Mouse (Mus musculus) megakaryocyte-erythroid progenitor cell, adult 5-6 weeks (primary cell): ENCODE measurements around the gene Cd72. TPM values are rescaled to one million over a fixed set of nuclear protein-coding genes. Genes with fewer than 3 reads are reported as not detected.

Experiments used
- ATAC-seq: replicated peaks from 2 replicates; pipeline ENCODE4 v1.8.0; 2016; ENCODE audit warnings: mild to moderate bottlenecking, inconsistent platforms; ENCODE audit not compliant: severe bottlenecking, poor library complexity, low FRiP score, low TSS enrichment
- total RNA-seq, 2 experiments: library from RNA; stranded (forward) in 1 of 2; stranded (reverse) in 1 of 2; fragments of 200-1000, 215-1000 nt in 1 of 2; fragments of >200 nt in 1 of 2; fragmentation: Nextera tagmentation in 1 of 2; gene quantifications; 2 replicates each; pipeline ENCODE4 v1.2.3; 2014 to 2017

The Cd72 gene
- total RNA-seq, 2 experiments from 2014 or later, result 2.9 to 9.6 TPM

DNA sequence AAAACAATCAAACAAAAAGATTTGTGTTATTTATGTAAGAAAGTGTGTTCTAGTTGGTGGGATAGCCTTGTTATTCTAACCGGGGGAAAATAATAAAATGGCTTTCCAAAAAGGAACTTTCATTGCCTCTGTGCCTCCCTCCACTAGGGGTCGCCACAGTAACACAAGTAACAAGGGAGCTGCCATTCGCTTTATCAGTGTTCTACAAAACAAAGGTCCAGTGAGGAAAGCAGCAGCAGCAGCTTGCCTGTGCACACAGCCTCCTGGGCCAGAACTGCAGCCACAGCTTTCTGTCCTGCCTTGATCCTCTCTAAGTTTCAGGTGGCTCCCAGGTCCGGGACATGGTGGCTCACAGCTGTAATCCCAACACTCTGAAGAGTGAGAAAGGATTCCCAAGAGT, 22.7 kb downstream of the Cd72 start:
- peak; percentile 79 for ATAC-seq

DNA sequence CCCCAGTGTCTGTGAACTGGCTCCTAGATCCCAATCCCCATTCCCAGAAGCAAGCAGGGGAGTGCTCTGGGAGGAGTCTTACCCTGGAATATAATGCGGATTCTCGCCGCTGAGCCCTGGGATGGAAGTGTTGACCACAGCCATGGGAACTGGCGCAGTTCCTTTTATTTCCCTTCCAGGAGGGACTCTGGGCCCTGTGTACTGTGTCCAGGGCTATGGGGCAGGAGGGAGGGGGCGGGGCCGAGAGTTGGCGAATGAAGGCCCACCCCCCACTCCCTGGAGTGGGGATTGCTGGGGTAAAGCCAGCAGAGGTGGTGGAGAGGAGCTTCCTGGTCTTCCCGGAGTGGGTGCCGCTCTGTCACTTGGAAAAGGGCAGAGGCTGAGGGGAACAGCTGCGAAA, 25.5 kb downstream of the Cd72 start, which contains the start of gene Fam166b:
Gene Fam166b (minus strand): TSS at position 189 of the 400 bp plus-strand sequence.
- ATAC-seq, result no peak

DNA sequence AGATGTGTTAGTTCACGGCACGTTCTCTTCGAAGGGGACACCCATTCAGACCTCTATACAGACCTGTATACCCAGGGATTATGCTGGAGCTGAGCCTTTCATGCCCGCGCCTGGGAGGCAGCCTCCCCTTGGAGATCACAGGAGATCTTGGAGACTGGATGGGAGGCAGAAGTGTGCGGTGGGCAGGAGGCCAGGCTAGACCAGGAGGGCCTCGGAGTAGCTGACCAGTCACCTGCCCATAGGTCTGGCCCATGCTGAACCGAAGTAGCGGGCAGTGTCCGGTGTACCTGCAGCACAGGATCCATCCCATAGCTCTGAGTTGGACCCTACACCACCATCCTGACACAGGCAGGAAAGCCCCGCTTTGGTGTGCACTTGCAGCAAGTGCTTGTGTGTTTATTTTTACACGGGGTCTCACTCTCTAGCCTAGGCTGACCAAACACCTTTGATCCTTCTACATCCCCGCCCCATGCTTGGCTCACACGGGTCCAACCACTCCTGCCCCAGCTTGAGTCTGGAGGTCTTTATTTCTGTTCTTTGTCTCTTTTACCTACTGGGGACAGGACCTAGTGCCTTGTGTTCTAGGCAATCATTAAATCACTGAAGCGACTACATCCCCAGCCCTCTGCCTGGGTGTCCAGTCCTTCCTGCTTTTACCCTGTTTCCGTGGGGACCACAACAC, 26.1 kb downstream of the Cd72 start:
- ATAC-seq, result 0 out of 2 replicates have a peak, but pooled peaks have one; percentile 16

DNA sequence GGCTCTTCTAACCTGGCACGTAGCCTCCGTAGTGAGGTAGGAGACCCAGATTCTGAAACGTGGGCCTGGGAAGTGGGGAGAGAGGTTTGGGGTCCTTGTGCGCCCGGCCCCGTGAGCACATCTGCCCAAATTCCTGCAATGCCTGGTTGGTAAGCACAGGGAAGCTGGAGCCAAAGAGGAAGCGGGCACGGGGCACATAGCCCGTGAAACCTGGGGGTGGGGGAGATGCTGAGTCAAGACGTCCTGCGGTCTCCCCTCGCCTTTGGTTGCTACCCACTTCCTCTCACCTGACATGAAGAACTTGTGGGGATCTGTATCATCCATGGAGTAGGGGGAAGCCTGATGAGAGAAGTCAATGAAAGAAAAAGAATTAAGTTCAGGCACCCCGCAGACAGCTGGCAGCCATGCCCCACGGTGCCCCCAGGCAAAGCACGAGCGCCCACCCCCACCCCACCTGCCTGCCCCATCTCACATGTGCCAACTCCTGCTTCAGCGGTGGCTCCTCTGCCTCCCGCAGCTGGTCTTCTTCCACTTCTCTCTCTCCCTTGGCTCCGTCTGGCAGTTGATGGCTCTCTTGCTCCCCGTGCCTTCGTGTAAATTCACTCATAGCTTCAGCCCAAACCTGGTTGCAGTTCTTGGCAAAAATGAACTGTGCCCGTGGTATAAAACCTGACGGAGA, 26.8 kb downstream of the Cd72 start:
- no peak for ATAC-seq

DNA sequence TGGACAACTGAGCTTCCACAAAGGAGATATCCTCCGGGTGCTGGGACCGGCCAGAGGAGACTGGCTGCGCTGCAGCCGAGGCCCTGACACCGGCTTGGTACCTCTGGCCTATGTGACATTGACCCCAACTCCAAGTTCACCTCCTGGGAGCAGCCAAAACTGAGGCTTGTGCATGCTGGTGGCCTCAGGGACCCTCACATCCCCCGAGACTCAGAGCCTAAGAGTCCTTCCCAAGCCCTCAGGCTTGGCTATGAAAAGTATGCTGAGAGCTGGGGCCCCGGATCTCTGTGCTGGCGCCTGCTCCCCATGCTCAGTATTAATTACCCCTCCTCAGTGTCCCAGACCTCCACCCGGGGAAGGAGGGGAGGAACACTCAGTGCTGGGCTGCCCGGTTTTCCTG, 27.9 kb downstream of the Cd72 start:
- no peak for ATAC-seq

DNA sequence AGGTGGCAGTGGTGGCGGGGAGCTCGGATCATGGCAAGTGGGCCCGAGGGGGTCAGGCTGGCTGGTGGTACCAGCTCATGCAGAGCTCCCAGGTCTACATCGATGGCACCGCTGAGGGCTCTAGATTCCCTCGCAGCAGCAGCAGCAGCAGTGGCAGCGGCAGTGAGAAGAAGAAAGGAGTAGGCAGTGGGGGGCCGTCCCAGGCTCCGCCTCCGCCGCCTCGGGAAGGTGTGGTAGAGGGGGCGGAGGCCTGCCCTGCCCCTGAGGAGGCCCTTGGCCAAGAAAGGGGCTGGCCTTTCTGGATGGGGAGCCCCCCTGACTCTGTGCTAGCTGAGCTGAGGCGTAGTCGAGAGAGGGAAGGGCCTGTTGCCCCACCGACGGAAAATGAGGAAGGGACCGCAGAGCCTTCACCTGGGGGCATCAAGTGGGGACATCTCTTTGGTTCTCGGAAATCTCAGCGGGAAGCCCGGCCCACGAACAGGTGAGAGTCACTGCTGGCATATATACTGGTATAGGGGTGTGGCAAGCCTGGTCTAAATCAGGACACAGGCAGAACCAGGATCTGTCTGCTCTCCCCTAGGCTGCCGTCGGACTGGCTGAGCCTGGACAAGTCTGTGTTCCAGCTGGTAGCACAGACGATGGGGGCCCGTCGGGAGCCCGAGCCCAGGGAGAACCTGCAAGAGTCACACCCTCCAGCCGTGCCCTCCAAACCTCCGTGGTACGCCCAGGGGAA, 28.6 kb downstream of the Cd72 start:
- no peak for ATAC-seq

DNA sequence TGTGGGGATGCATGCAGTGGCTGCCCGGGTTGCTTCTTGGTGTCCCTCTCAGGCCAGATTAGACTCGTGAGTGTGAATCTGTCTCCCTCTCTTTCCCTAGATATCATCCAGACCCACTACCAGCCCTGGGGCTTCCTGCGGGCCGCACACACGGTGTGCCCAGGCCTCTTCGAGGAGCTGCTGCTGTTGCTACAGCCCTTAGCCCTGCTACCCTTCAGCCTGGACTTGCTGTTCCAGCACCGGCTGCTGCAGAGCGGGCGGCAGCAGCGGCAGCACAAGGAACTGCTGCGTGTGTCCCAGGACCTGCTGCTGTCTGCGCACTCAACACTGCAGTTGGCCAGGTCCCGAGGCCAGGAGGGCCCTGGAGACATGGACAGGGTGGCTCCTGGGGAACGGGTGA, 29.2 kb downstream of the Cd72 start:
- ATAC-seq, result no peak

DNA sequence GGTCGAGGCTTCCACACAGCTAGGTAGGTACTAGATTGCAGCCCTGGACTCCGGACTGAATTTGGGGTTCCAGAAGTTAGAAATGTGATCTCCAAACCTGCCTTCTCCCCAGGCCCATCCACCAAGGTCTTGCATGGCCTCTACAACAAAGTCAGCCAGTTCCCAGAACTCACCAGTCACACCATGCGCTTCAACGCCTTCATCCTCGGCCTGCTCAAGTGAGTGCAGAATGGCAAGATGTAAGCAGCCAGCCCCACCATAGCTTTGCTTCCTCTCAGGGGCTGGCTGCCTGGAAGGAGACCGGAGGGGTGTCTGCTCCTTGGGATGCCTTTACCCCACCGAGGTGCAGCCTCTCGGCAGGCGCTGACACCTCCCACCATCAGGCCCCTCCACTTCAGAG, 30.4 kb downstream of the Cd72 start:
- ATAC-seq, result no peak

DNA sequence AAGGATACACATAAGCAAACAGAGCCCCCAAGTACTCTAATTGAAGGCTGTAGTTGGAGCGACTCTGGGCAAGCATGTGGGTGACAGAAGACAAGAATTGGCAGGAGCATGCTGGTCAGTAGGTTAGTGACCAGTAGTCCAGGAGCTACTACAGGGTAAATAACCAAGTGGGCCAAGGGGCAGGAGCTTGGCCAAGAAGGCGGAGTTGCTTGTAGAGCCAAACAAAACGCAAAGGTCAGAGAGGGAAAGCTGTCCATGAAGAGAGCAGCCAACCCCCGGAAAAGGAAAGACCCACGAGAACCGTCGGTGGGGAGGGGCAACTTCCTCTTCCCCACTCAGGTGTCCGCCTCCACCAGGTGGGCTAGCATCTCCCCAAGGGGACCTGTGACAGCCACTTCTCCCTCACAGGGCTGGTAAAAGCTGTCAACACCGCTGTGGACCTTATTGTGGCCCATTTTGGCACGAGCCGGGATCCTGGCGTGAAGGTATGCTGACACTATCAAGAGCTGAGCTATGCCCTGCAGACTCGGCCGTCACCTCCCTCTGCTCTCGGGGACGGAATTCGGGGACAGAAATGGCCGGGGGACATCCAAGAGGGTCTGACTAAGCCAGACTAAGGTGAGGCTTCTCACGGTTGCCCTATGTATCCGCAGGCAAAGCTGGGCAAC, 31.0 kb downstream of the Cd72 start:
- ATAC-seq, result no peak

DNA sequence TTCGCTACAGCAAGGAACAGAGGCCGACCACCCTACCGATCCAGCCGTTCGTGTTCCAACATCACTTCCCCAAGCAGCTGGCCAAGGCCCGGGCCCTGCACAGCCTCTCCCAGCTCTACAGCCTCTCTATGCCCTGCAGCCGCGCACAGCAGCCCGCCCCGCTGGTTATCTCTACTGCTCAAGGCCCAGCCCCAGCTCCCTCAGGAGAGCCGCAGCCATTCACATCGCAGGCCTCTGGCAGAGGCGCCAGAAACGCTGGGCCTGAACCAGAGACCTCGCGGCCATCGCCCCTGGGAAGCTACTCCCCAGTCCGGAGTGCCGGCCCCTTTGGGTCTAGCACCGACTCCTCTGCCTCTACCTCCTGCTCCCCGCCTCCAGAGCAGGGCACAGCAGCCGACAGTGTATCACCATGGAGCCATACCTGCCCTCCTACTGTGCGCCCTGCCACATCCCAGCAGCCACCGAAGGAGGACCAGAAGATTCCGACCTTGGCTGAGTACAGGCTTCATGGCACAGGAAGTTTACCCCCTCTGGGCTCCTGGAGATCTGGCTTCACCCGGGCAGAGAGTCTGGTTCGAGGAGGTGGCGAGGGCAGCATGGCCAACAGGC, 32.7 kb downstream of the Cd72 start:
- no peak for ATAC-seq

DNA sequence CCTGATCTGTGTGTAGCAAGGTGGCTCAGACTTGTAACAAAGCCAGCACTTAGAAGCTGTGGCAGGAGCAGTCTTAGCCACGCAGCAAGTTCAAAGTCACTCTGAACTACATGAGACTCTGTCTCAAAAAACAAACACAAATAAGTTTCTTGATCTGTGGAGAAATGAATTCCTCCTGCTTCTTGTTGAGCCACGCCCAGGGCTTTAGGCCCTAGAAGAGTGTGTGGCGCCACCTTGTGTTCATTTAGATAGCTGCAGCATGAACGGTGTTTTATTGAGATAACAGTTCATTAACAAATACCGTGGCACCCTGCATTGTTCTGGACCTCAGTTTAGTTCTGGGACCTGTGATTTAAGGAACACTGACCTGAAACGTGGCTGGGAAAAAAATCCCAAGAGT, 34.1 kb downstream of the Cd72 start:
- ATAC-seq, result peak; percentile 65

DNA sequence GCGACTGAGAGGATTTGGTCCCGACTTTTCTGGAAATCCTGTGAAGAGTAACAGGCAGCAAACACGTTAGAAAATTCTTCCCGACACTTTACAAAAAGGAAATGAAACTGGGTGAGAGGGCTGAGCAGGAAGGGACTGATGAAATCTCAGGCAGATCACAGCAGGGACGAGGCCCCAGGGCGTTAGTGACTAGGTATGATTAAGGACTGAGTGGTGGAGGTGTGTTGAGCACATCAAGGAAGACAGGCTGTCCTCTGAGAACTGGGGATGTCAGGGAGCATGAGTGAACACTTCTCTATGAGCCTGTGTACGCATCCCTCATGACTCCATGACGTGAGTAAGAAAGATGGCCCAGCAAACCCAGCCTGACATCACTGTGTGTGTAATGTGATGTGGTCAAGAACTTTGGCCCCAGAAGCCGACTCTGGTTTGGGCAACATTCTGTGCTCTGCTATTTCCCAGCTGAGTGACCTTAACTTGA, 34.6 kb downstream of the Cd72 start:
- ATAC-seq, result no peak

DNA sequence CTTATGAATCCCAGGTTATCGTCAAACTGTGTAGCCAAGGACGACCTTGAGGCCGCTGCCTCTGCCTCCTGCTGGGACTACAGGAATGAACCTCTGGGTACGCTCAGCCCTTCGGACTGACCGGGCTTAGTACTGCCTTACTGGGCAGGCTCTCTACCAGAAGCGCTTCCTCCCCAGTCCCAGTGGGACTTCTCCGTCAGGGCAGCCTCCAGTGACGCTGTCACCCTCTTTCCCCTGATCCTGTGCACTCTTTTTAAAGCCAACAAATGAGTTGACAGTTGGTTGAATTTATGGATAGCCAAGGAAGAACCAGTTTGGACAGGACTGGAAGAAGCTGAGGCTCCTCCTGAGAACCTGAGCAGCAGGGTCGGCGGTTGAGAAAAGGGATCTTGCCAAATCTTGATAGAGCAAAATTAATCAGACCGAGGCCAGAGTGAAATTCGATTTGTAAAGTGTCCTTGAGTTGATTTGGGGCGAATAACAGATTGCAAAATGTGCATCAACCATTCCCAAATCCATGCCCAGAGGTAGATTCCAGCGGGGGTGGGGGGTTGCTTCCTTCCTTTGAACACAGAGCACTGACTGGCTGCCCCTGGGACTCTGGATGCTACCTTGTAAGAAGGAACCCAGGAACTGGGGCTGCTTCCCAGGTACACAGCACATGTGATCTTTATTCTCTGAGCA, 35.3 kb downstream of the Cd72 start:
- no peak for ATAC-seq

DNA sequence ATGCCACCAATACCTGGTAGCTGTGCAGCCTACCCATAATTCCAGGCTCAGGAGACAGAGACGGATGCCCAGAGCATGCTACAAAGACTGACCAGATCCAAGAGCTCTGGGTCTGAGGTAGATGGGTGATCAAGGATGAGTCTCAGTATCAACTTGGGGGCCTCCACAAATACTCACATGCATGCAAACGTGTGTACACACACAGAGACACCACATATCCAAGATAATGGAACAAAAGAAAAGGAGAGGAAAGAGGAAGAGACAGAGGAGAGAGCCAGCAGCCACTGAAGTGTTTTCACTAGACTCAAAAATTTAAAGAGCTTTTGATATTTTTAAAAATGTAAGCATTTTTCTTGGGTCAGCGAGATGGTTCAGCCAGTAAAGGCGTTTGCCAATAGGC, 36.0 kb downstream of the Cd72 start:
- ATAC-seq, result no peak

DNA sequence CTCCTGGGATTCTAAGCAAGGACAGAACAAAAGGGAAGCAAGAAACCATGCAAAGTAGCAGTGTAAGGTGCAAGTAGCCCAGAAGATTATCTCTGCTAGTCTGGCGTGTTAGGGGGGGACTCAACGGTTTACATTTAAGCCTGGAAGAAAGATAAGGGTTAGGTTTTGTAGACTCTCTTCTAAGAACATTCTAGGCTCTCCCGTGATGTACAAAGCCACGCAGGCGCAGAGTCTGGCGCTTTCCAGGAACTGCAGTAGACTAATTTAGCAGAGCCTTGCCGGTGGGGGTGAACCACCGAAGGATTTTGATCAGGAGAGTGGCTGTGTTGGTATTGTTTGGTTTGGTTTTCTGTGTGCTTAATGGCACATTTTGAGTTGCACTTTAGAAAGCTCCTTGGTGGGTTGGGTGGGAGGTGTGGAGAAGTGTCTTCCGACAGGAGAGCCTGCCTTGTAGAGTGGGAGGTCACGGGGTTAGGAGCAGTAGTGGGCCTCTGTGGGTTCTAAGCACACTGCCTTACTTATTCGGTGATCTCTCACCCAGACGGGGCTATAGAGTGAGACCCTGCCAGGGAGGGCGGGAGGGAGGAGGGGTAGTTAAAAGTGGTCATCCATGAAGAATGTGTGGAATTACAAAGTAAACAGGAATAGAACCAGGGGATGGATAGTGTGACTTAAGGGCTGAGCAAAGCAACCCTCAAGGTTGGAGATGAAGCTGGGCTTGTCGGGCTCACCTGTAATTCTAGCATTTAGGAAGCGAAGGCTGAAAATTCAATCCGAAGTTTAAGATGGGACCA, 37.0 kb downstream of the Cd72 start:
- ATAC-seq, result peak; percentile 82

DNA sequence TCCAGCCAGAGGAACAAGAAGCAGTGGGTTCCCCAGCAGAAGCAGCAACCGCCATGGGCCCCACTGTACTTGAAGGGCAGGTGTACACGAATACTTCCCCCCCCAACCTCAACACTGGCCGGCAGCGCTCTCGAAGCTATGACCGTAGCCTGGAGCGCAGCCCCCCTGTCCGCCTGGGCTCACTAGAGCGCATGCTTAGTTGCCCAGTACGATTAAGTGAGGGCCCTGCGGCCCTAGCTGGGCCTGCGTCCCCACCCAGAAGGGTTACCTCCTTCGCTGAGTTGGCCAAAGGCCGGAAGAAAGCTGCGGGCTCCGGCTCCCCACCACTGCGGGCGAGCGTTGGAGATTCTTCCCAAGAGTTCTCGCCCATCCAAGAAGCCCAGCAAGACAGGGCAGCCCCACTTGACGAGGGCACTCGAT, 38.3 kb downstream of the Cd72 start:
- ATAC-seq, result no peak

DNA sequence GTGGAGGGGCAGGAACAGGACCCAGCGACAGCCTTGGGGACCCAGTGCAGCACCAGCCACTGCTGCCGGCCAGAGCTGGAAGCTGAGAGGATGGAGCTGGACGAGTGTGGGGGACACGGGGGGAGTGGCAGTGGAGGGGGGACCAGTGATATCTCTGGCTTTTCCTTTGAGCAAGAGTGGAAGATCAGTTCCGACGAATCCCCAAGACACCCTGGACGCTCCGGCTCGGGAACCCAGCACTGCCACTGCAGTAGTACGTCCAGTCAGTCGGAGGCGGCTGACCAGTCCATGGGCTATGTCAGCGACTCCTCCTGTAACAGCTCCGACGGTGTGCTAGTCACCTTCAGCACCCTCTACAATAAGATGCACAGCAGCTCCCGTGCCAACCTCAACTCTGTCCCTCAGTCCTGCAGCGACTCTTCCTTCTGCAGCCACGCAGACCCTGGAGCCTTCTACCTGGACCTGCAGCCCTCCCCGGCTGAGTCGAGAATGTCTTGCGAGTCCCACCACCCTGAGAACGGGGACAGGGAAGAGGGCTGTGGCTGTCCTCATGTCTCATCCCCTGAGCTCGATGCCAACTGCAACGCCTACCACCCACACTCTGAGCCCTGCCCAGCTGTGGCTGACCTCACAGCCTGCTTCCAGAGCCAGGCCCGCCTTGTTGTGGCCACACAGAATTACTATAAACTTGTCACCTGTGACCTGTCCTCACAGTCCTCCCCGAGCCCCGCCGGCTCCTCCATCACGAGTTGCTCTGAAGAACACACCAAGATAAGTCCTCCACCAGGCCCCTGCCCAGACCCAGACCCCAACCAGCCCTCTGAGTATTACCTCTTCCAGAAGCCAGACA, 39.0 kb downstream of the Cd72 start:
- no peak for ATAC-seq
